Mouse (Mus musculus) E14TG2a.4 (cell line): ENCODE results near the gene Uimc1.

Experiments
- CTCF ChIP-seq: conservative IDR thresholded peaks from 2 replicates; pipeline ENCODE4 v1.5.1; 2014; ENCODE audit warnings: low read length
- NANOG ChIP-seq: IDR thresholded peaks from 2 replicates; pipeline ENCODE4 v1.6.1; 2014; ENCODE audit warnings: borderline replicate concordance, low read length, mixed read lengths

DNA sequence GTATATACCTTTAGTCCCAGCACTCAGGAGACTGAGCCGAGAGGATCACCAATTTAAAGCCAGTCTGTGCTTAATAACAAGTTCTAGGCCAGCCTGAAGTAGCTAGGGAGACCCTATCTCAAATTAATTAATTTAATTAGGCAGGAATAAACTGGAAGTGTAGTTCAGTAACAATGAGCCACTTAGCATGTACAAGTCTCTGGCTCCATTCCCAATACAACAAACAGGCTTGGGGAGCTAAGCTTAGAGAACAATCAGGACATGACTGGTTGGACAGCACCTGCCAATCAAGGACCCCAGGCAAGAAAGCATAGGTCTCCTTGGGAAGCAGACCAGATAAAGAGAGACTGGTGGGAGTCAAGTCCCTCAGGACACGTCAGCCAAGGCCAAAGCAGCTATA is 40.2 kb upstream of the Uimc1 start:
- TF ChIP-seq CTCF (no peak), NANOG (no peak)
